Mouse (Mus musculus): ENCODE results near the gene Sult4a1. TPM values are rescaled to one million over a fixed set of nuclear protein-coding genes. Genes with fewer than 3 reads are reported as not detected.

The Sult4a1 gene
- 0.22 and 0.34 TPM in 2 replicates for polyA plus RNA-seq (2015; fragmentation: Nextera tagmentation; extraction: Ambion mirVana)

GRCm38 (mm10) chr15:84105105-84105923, at the start of gene Sult4a1:
Sult4a1 (minus strand) TSS chr15:84105754.

GRCm38 (mm10) chr15:84123075-84123474, 17.5 kb upstream of the Sult4a1 start, which contains the start of gene Pnpla5:
Pnpla5 (minus strand) TSS chr15:84123175.

GRCm38 (mm10) chr15:84065140-84065539, 40.4 kb downstream of the Sult4a1 start, which contains the start of gene Efcab6:
Efcab6 (minus strand) TSS chr15:84065379.

Other genes starting within 250 kb of the Sult4a1 start
- gene Efcab6, start 40.4 kb downstream of the Sult4a1 start, polyA plus RNA-seq (2015; fragmentation: Nextera tagmentation; extraction: Ambion mirVana), result 0.16 and 0.47 TPM in 2 replicates
- not detected in 2 replicates for gene Pnpla5, start 17.4 kb upstream of the Sult4a1 start, polyA plus RNA-seq (2015; fragmentation: Nextera tagmentation; extraction: Ambion mirVana)
- not detected in 2 replicates for gene Pnpla3, start 62.1 kb upstream of the Sult4a1 start, polyA plus RNA-seq (2015; fragmentation: Nextera tagmentation; extraction: Ambion mirVana)
- gene Samm50, start 86.5 kb upstream of the Sult4a1 start, polyA plus RNA-seq (2015; fragmentation: Nextera tagmentation; extraction: Ambion mirVana), result 83.4 and 89.6 TPM in 2 replicates
- gene Parvb, start 126.3 kb upstream of the Sult4a1 start, polyA plus RNA-seq (2015; fragmentation: Nextera tagmentation; extraction: Ambion mirVana), result 8.1 and 9.5 TPM in 2 replicates
- 22.7 and 31.4 TPM in 2 replicates for gene Parvg, start 218.3 kb upstream of the Sult4a1 start, polyA plus RNA-seq (2015; fragmentation: Nextera tagmentation; extraction: Ambion mirVana)